Mouse (Mus musculus): ENCODE results near the gene Hipk2. TPM values are rescaled to one million over a fixed set of nuclear protein-coding genes. Genes with fewer than 3 reads are reported as not detected.

Hipk2 gene
- polyA plus RNA-seq, 1 experiment: 16.9 TPM

DNA sequence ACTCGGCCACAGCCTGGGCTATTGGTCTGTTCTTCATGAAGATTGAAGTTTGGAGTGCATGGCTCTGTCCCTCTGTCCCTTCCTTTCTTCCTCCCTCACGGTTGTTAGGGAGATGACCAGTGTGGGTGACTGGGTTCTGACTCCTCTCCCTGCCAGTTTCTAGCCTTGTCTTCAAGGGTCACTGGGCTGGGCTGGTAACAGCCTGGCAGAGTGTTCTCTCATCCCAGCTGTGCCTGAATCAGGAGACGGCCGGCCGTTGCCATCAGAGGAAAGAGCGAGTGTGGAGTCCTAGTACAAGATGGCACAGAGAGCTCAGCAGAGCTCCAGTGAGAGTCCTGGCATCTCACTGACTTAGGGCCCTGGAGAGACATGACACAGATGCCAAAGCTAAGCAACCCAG, 32.4 kb upstream of the Hipk2 start:
- Histone ChIP-seq H3K27ac (ENCODE audit: control insufficient read depth, insufficient read depth, low read length) (no peak overlapping the region), H3K4me3 (ENCODE audit: control insufficient read depth, insufficient read depth, low read length) (no peak overlapping the region), H3K36me3 (ENCODE audit: control insufficient read depth, insufficient read depth, low read length) (no peaks in the 10 kb centered on the region), H3K27me3 (ENCODE audit: control insufficient read depth, insufficient read depth, low read length) (no peaks in the 10 kb centered on the region), H3K4me1 (replicated peaks; ENCODE audit: control insufficient read depth, insufficient read depth, low read length) (no peaks in the 10 kb centered on the region)
- TF ChIP-seq CTCF (IDR thresholded peaks at IDR 0.05; ENCODE audit: borderline replicate concordance, control insufficient read depth, extremely low read depth, insufficient read depth, low read length, poor library complexity) (no peak), POLR2A (IDR thresholded peaks at IDR 0.05; ENCODE audit: control insufficient read depth, extremely low read depth, insufficient read depth, low read length, poor library complexity) (no peak)
- DNase-seq: no peak
- WGBS: 90% methylated on average over 6 of the region's 6 CpGs

DNA sequence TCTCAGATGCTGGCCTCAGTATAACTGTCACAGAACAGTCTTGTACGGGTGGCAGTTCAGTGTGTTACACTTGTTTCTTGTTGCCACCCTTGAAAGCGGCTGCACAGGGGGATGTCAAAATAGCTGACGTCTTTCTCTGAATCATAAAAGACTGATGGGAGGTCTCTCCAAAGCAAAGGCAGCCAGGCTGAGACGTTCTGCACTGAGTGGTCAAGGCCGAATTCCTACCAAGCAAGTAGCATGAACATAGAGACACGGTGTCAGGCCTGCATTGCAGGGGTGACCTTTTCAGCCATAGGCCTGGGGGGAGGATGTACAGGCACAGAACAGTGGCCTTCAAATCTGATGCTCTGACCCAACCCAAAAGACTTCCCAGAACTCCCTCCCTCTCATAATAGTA, 30.0 kb upstream of the Hipk2 start:
- H3K4me1 ChIP-seq (replicated peaks; ENCODE audit: control insufficient read depth, insufficient read depth, low read length): 0 out of 2 replicates have a peak, but pooled peaks cover 3% of the 10 kb centered on the region
- over 99% methylated on average over 6 of the region's 6 CpGs for WGBS
- H3K27me3 ChIP-seq (ENCODE audit: control insufficient read depth, insufficient read depth, low read length): no peaks in the 10 kb centered on the region
- no peak overlapping the region for H3K27ac ChIP-seq (ENCODE audit: control insufficient read depth, insufficient read depth, low read length)
- no peak for DNase-seq
- TF ChIP-seq POLR2A (IDR thresholded peaks at IDR 0.05; ENCODE audit: control insufficient read depth, extremely low read depth, insufficient read depth, low read length, poor library complexity) (no peak), CTCF (IDR thresholded peaks at IDR 0.05; ENCODE audit: borderline replicate concordance, control insufficient read depth, extremely low read depth, insufficient read depth, low read length, poor library complexity) (no peak)
- no peak overlapping the region for H3K4me3 ChIP-seq (ENCODE audit: control insufficient read depth, insufficient read depth, low read length)
- H3K36me3 ChIP-seq (ENCODE audit: control insufficient read depth, insufficient read depth, low read length): no peaks in the 10 kb centered on the region

DNA sequence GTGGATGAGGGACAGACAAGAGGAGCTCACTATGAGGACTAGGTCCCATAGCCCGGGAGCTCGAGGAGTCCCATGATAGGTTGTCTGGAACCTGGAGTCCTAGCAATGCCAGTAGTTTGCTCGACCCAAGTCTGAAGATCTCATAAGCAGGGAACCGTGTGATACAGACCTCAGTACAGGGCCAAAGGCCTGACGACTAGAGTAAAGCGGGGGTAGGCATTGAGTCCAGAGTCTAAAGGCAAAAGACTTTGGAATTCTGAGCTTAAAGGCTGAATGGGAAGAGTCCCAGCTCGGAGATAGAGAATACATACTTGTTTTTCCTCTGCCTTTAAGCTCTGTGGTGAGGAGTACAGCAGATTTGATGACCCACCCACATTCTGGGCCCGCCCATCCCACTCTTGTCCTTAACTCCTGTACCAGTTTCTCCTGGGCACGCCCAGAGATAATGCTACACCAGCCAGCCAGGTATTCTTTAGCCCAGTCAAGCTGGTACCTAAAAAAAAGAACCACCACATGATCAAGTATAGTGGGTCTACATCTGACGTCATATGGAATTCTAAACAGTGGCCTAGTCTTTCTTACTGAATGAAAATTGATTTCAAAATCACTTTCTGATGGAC, 27.0 kb upstream of the Hipk2 start:
- Histone ChIP-seq H3K4me3 (ENCODE audit: control insufficient read depth, insufficient read depth, low read length) (no peak overlapping the region), H3K27ac (ENCODE audit: control insufficient read depth, insufficient read depth, low read length) (no peak overlapping the region), H3K4me1 (replicated peaks; ENCODE audit: control insufficient read depth, insufficient read depth, low read length) (0 out of 2 replicates have a peak, but pooled peaks cover 3% of the 10 kb centered on the region), H3K36me3 (ENCODE audit: control insufficient read depth, insufficient read depth, low read length) (no peaks in the 10 kb centered on the region), H3K27me3 (ENCODE audit: control insufficient read depth, insufficient read depth, low read length) (no peaks in the 10 kb centered on the region)
- TF ChIP-seq CTCF (IDR thresholded peaks at IDR 0.05; ENCODE audit: borderline replicate concordance, control insufficient read depth, extremely low read depth, insufficient read depth, low read length, poor library complexity) (no peak), POLR2A (IDR thresholded peaks at IDR 0.05; ENCODE audit: control insufficient read depth, extremely low read depth, insufficient read depth, low read length, poor library complexity) (no peak)
- 96% methylated on average over 10 of the region's 10 CpGs for WGBS
- DNase-seq: no peak

DNA sequence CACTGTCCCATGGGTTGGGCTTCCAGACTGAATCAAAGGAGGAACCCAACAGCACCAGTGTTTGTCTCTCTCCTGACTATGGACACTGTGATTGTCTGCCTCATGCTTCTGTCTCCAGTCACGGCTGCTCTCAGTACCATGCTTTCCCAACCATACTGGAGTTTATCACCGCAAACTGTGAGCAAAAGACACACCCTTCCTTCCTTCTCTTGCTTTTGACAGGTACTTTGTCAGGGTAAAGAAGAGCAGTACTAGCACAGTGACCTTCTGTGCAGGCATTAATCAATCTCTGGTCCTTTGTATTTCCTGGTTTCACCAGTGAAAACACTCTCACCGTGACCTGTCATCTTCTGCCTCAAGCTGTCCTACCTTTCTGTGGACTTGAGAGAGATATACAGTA, 25.7 kb upstream of the Hipk2 start:
- H3K4me1 ChIP-seq (replicated peaks; ENCODE audit: control insufficient read depth, insufficient read depth, low read length): 0 out of 2 replicates have a peak, but pooled peaks cover 3% of the 10 kb centered on the region
- TF ChIP-seq CTCF (IDR thresholded peaks at IDR 0.05; ENCODE audit: borderline replicate concordance, control insufficient read depth, extremely low read depth, insufficient read depth, low read length, poor library complexity) (no peak), POLR2A (IDR thresholded peaks at IDR 0.05; ENCODE audit: control insufficient read depth, extremely low read depth, insufficient read depth, low read length, poor library complexity) (no peak)
- DNase-seq: no peak
- WGBS: 67% methylated on average over 3 of the region's 3 CpGs
- no peaks in the 10 kb centered on the region for H3K36me3 ChIP-seq (ENCODE audit: control insufficient read depth, insufficient read depth, low read length)
- H3K27ac ChIP-seq (ENCODE audit: control insufficient read depth, insufficient read depth, low read length): no peak overlapping the region
- no peaks in the 10 kb centered on the region for H3K27me3 ChIP-seq (ENCODE audit: control insufficient read depth, insufficient read depth, low read length)
- no peak overlapping the region for H3K4me3 ChIP-seq (ENCODE audit: control insufficient read depth, insufficient read depth, low read length)

DNA sequence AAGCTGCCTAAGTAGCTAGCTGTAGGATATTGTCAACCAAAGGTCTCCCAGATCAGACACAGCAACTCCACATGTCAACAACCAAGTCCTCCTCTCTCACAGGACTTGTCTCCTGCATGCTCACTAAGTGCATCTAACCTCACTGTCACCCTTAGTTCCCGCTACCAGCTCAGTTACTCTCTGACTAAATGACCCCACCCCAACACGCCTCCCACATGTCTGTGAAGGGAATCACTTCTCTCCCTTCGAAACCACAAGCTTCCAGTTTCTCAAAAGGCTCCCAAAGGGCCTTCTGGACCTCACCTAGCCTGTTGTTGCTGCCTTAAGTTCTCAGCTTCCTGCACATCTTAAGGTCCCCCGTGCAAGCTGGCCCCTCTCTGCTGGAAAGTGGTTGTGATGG, 25.2 kb upstream of the Hipk2 start:
- 0 out of 2 replicates have a peak, but pooled peaks cover 3% of the 10 kb centered on the region for H3K4me1 ChIP-seq (replicated peaks; ENCODE audit: control insufficient read depth, insufficient read depth, low read length)
- DNase-seq: no peak
- H3K4me3 ChIP-seq (ENCODE audit: control insufficient read depth, insufficient read depth, low read length): no peak overlapping the region
- no peaks in the 10 kb centered on the region for H3K36me3 ChIP-seq (ENCODE audit: control insufficient read depth, insufficient read depth, low read length)
- no peaks in the 10 kb centered on the region for H3K27me3 ChIP-seq (ENCODE audit: control insufficient read depth, insufficient read depth, low read length)
- H3K27ac ChIP-seq (ENCODE audit: control insufficient read depth, insufficient read depth, low read length): no peak overlapping the region
- no peak for TF ChIP-seq CTCF (IDR thresholded peaks at IDR 0.05; ENCODE audit: borderline replicate concordance, control insufficient read depth, extremely low read depth, insufficient read depth, low read length, poor library complexity)
- TF ChIP-seq POLR2A (IDR thresholded peaks at IDR 0.05; ENCODE audit: control insufficient read depth, extremely low read depth, insufficient read depth, low read length, poor library complexity): no peak
- WGBS: 71% methylated on average over 4 of the region's 4 CpGs

DNA sequence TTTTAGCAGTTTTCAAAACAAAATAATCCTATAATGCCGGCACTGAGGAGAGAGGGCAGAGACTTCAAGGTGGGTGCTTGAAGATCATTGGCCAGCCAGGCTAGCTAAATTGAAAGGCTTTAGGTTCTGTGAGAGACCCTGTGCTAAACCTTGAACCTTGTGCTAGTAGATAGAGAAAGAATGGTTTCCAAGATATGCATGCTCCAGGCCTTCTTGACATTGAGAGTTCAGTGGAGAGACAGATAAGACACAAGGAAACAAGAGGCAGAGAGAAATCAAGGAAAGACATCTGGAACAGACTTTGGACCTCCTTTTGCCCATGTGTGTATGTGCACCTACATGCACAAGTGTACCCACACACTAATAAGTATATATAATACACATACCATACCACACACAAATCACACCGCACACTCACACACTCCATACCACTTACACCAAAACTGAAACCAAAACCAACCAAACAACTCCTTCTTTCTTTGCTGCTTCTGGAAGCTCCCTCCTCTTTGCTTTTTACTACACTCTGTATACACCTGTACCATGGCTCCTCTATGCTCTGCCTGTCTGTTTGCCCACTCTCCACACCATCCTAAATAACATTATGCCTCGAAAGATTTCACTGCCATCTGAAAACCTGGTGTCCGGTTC, 24.6 kb upstream of the Hipk2 start:
- H3K4me1 ChIP-seq (replicated peaks; ENCODE audit: control insufficient read depth, insufficient read depth, low read length): 0 out of 2 replicates have a peak, but pooled peaks cover 3% of the 10 kb centered on the region
- DNase-seq: no peak
- no peaks in the 10 kb centered on the region for H3K36me3 ChIP-seq (ENCODE audit: control insufficient read depth, insufficient read depth, low read length)
- no peak overlapping the region for H3K4me3 ChIP-seq (ENCODE audit: control insufficient read depth, insufficient read depth, low read length)
- no peak overlapping the region for H3K27ac ChIP-seq (ENCODE audit: control insufficient read depth, insufficient read depth, low read length)
- 50% methylated on average over 4 of the region's 4 CpGs for WGBS
- H3K27me3 ChIP-seq (ENCODE audit: control insufficient read depth, insufficient read depth, low read length): no peaks in the 10 kb centered on the region
- TF ChIP-seq CTCF (IDR thresholded peaks at IDR 0.05; ENCODE audit: borderline replicate concordance, control insufficient read depth, extremely low read depth, insufficient read depth, low read length, poor library complexity) (no peak), POLR2A (IDR thresholded peaks at IDR 0.05; ENCODE audit: control insufficient read depth, extremely low read depth, insufficient read depth, low read length, poor library complexity) (no peak)

All from thymus, adult 2 months (tissue).